Mouse (Mus musculus): ENCODE data around the gene Cnot3. TPM values are rescaled to one million over a fixed set of nuclear protein-coding genes. Genes with fewer than 3 reads are reported as not detected.

Cnot3 gene
- polyA plus RNA-seq, 1 experiment from 2014 or later, result 79.6 TPM

DNA sequence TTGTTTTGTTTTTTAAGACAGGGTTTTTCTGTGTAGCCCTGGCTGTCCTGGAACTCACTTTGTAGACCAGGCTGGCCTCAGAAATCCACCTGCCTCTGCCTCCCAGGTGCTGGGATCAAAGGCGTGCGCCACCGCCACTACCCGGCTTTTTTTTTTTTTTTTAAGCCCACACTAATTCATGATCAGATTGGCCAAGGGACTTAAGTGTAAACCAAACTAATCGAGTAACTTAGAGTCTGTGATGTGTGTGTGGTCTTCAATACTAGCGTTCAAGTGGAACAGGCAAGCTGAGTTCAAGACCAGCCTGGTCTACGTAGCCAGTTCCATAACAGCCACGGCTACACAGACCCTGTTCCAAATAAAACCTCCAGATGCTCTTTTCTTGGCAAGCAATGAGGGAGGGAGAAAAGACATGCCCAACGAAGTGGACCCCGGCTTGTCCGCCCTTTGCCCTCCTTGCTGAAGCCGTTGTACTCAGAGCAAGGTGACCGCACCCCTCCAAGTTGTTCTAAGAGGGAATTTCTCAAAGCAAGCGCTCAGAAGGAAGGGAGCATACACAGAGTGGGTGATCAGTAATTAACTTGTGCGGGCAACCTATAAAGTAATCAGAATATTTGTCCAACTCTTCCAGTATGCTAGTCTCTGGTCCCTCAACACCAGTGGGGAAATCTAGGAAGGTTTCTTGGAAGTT is 19.6 kb downstream of the Cnot3 start:
- peak overlapping the region; percentile 79 for H3K4me3 ChIP-seq
- H3K27me3 ChIP-seq (ENCODE audit: insufficient read depth, poor library complexity, severe bottlenecking), result no peaks in the 10 kb centered on the region
- H3K9me3 ChIP-seq, result no peaks in the 10 kb centered on the region
- H3K27ac ChIP-seq, result peak overlapping the region; percentile 91
- peaks cover 30% of the 10 kb centered on the region for H3K4me1 ChIP-seq (replicated peaks)
- WGBS, result 38% methylated on average over 15 of the region's 15 CpGs
- DNase-seq (ENCODE audit: low spot score), result no peak
- H3K36me3 ChIP-seq, result peaks cover 41% of the 10 kb centered on the region

DNA sequence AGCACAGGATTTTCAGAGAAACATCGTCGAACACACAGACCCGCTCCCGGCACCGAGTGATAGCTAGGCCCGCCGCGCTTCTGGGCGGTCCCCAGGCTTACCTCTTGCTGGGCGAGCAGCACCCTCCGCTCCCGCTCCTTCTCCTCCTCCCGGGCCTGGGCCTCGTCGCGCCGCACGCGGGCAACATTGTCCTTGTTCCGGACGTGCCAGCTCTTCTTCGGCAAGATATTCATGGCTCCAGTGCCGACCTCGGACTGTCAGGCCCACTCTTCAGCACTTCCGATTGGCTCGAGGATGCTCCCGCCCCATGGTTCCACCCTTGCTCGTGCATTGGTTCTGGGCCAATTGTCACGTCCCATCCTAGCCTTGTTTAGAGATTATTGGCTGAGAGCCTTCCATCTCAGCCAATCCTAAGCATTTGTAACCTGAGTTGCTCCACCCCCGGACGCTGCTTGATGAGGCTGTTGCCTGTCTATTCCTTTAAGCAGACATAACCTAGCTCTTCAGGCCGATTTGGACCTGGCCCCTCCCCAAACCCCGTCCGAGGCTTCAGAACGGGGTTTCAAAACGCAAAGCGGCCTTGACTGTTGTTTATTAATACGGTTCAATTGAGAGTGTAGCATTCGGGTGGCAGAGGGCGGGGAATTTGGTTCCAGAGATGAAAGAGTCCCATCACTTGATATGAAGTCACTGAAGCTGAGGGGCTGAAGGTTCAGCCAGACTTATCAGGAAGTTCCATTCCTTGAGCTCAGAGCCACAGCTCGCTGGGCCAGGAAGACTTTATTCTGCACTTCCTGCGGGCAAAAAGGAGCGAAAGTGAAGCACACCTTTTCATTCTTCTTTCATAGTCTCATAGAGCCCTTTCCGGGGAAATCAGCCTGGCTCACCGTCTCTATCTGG is 20.4 kb downstream of the Cnot3 start, which contains the start of gene Leng1:
Gene Leng1, minus strand, starts transcription at position 626 of the 900 bp plus-strand sequence.
- Histone ChIP-seq H3K9me3 (no peaks in the 10 kb centered on the region), H3K27ac (peak within 1 kb of the TSS; percentile 91), H3K4me1 (replicated peaks) (peaks cover 30% of the 10 kb centered on the region), H3K27me3 (ENCODE audit: insufficient read depth, poor library complexity, severe bottlenecking) (no peaks in the 10 kb centered on the region), H3K4me3 (peak within 1 kb of the TSS; percentile 79), H3K36me3 (peaks cover 33% of the 10 kb centered on the region)
- WGBS, result 5% methylated on average over 45 of the region's 45 CpGs
- DNase-seq (ENCODE audit: low spot score), result peak; percentile 93

DNA sequence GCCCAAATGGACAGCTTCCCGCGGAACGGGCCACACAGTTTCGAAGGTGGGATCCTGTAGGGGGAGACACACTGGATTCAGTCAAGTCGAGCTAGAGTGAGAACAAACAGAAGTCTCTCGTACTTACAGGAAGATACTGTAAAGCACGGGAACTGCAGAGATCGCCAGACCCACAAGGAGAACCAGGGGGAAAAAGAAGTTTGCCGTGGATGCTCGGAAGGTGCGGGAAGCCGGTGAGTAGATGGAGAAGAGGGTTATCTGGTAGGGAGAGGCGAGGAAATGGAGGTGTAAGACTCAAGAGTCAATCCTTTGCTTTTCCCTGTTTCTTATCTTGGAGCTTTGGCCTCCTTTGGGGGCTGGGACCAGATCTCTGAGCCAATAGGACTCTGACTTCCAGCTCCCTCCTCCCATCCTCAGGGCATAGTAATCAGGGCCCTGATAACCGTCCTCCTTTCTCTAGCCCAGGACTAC is 21.9 kb downstream of the Cnot3 start:
- Histone ChIP-seq H3K9me3 (no peaks in the 10 kb centered on the region), H3K27me3 (ENCODE audit: insufficient read depth, poor library complexity, severe bottlenecking) (no peaks in the 10 kb centered on the region), H3K4me3 (peak overlapping the region; percentile 21), H3K27ac (no peak overlapping the region), H3K36me3 (peaks cover 18% of the 10 kb centered on the region), H3K4me1 (replicated peaks) (peaks cover 30% of the 10 kb centered on the region)
- 18% methylated on average over 14 of the region's 14 CpGs for WGBS
- DNase-seq (ENCODE audit: low spot score), result no peak

DNA sequence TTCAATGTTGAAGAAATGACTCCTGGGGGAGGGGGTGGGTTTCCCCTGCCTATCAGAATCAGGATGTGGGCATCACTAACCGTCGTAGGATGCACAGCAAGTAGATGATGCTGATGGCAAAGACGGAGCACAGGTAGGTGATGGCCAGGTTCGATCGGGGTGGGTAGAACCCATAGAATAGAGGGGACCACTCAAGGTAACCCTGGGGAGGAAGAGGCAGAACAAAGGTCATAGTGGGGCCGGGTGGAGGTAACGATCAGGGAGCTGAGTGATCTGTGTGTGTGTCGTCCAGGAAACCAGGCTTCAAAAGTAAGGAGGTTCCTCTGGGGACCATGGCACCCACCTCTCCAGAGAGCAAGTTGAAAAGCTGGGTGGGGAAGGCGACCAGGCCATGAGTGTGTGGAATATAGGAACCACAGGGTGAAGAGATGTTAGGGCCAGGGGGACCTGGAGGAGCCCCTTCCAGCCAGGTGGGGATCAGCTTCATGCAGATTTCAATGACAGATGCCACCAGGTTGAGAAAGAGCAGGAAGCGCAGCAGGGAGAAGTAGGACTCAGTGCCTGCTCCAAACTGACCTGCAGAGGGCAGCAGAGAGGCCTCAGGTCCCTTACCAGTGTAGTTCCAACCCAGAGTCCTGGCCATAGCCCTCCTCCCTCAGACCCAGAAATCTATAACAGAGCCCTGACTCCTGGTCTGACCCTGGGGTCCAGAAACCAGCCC is 29.6 kb downstream of the Cnot3 start:
- 70% methylated on average over 10 of the region's 10 CpGs for WGBS
- peak; percentile 78 for DNase-seq (ENCODE audit: low spot score)
- Histone ChIP-seq H3K9me3 (no peaks in the 10 kb centered on the region), H3K36me3 (peaks cover 12% of the 10 kb centered on the region; the same call in 1 of the 2 replicates), H3K27ac (no peak overlapping the region), H3K4me1 (replicated peaks) (no peaks in the 10 kb centered on the region), H3K27me3 (ENCODE audit: insufficient read depth, poor library complexity, severe bottlenecking) (no peaks in the 10 kb centered on the region), H3K4me3 (no peak overlapping the region)

DNA sequence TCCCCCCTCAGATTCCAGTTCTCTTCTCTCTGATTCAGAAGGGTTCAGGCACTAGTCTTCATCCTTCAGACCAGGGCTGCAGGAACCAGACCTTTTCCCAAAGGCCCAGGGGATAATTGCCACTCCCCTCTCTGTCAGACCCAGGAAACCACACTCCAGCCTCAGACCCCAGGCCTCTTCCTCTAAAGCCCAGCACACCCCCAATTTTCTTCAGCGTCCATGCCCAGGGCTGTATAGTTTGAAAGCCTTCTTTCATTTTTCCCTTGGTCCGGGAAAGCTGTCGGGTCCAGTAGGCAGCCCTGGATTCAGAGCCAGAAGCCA is 30.1 kb downstream of the Cnot3 start:
- Histone ChIP-seq H3K4me1 (replicated peaks) (no peaks in the 10 kb centered on the region), H3K27me3 (ENCODE audit: insufficient read depth, poor library complexity, severe bottlenecking) (no peaks in the 10 kb centered on the region), H3K9me3 (no peaks in the 10 kb centered on the region), H3K4me3 (no peak overlapping the region), H3K27ac (no peak overlapping the region), H3K36me3 (peaks cover 13% of the 10 kb centered on the region; the same call in 1 of the 2 replicates)
- DNase-seq (ENCODE audit: low spot score), result no peak
- WGBS, result 76% methylated on average over 3 of the region's 3 CpGs

DNA sequence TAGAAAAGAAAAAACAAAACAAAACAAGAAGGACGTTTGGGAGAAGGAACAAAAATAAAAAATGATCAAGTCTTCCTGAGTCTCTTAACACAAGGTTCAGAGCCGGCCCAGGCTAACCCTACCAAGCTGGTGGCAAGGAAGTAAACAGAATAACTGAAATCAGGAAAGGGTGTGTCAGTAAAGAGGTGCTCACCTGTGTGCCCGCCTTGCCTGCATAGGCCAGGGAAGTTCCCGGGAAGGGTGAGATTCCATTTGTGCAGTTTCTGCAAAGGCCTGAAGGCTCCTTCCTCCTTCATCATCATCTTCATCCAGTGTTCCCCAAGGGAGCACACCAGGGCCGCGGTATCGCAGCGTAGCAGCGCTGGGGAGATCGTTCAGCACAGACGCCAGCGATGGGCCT is 31.3 kb downstream of the Cnot3 start:
- Histone ChIP-seq H3K27ac (no peak overlapping the region), H3K9me3 (no peaks in the 10 kb centered on the region), H3K4me3 (no peak overlapping the region), H3K36me3 (peaks cover 16% of the 10 kb centered on the region; the same call in 1 of the 2 replicates), H3K27me3 (ENCODE audit: insufficient read depth, poor library complexity, severe bottlenecking) (no peaks in the 10 kb centered on the region), H3K4me1 (replicated peaks) (no peaks in the 10 kb centered on the region)
- DNase-seq (ENCODE audit: low spot score), result no peak
- 91% methylated on average over 12 of the region's 12 CpGs for WGBS

DNA sequence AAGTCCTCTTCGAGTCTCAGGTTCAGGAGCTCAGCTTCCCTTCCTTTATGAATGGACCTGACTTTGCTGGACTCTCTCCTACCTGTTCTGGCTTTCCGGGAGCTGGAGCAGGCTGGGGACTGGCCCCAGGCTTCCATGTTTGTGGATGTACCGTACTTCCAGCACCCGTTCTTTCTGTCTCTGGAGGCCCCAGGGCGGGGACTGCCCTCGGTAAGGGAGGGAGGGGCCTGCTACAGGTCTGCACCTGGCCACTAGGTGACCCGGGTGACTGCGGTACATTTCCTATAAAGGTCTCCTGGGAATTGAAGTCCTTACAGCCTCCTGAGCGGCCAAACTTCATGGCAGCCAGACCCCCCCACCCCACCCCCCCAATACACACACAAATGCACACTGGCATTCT is 32.3 kb downstream of the Cnot3 start, which contains the start of gene Tmc4:
Gene Tmc4, minus strand, starts transcription at position 212 of the 400 bp plus-strand sequence.
- DNase-seq (ENCODE audit: low spot score), result no peak
- WGBS, result 57% methylated on average over 9 of the region's 9 CpGs
- H3K4me1 ChIP-seq (replicated peaks), result no peaks in the 10 kb centered on the region
- no peak within 1 kb of the TSS for H3K27ac ChIP-seq
- peaks cover 16% of the 10 kb centered on the region; the same call in 1 of the 2 replicates for H3K36me3 ChIP-seq
- no peaks in the 10 kb centered on the region for H3K9me3 ChIP-seq
- H3K4me3 ChIP-seq, result no peak within 1 kb of the TSS
- no peaks in the 10 kb centered on the region for H3K27me3 ChIP-seq (ENCODE audit: insufficient read depth, poor library complexity, severe bottlenecking)

DNA sequence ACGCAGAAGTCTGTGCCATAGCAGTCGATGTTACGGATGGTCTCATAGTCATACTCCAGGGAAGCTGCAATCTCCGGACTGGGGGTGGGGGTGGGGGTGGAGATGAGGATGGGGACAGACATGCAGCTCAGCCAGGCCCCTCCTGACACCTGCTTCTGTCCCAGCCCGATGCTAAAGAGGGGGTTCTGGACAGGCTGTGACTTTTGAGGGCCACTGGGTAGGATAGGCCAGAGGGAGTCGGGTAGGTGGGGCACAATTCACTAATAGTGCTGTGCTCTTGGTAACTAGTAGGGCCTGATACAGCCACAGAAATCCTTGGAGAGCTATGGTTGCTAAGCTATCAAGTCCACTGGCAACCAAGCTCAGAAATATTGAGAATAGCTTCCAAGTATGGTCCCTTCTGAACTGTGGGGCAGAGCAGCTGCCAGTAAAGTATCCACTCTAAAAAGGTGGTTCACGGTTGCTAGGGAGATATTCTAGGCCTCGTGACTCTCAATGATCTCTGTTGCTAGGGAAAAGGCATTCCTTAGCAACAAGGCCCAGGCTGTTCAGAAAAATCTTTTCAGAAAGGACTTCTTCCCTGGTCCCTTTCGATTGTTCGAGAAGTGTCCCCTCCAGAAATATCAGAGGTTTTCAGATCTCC is 39.0 kb downstream of the Cnot3 start:
- H3K27me3 ChIP-seq (ENCODE audit: insufficient read depth, poor library complexity, severe bottlenecking), result no peaks in the 10 kb centered on the region
- H3K4me1 ChIP-seq (replicated peaks), result peaks cover 24% of the 10 kb centered on the region
- WGBS, result 68% methylated on average over 10 of the region's 10 CpGs
- H3K4me3 ChIP-seq, result no peak overlapping the region
- H3K9me3 ChIP-seq, result no peaks in the 10 kb centered on the region
- peaks cover 57% of the 10 kb centered on the region for H3K36me3 ChIP-seq
- peak overlapping the region; percentile 74 for H3K27ac ChIP-seq
- no peak for DNase-seq (ENCODE audit: low spot score)

DNA sequence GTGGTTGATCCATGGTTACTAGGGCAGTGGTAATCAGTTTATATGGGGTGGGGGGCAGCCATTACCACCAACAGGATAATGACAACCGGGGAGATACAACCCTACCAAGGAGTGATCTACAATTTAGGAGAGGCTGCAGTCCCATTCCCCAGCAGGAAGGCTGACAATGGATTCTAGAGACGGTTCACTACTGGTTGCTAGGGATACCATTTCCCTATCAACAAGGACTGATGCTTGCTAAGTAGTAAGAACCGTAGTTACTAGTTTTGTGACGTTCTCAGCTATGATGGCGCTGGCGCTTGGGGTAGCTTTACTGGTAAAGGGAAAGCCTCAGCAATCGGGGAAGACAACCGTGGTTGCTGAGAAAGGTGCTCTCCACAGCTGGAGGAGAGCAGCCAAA is 39.6 kb downstream of the Cnot3 start:
- Histone ChIP-seq H3K9me3 (no peaks in the 10 kb centered on the region), H3K27me3 (ENCODE audit: insufficient read depth, poor library complexity, severe bottlenecking) (no peaks in the 10 kb centered on the region), H3K27ac (peak overlapping the region; percentile 37; the same call in 1 of the 2 replicates), H3K4me1 (replicated peaks) (peaks cover 24% of the 10 kb centered on the region), H3K36me3 (peaks cover 53% of the 10 kb centered on the region), H3K4me3 (no peak overlapping the region)
- 79% methylated on average over 8 of the region's 8 CpGs for WGBS
- no peak for DNase-seq (ENCODE audit: low spot score)

DNA sequence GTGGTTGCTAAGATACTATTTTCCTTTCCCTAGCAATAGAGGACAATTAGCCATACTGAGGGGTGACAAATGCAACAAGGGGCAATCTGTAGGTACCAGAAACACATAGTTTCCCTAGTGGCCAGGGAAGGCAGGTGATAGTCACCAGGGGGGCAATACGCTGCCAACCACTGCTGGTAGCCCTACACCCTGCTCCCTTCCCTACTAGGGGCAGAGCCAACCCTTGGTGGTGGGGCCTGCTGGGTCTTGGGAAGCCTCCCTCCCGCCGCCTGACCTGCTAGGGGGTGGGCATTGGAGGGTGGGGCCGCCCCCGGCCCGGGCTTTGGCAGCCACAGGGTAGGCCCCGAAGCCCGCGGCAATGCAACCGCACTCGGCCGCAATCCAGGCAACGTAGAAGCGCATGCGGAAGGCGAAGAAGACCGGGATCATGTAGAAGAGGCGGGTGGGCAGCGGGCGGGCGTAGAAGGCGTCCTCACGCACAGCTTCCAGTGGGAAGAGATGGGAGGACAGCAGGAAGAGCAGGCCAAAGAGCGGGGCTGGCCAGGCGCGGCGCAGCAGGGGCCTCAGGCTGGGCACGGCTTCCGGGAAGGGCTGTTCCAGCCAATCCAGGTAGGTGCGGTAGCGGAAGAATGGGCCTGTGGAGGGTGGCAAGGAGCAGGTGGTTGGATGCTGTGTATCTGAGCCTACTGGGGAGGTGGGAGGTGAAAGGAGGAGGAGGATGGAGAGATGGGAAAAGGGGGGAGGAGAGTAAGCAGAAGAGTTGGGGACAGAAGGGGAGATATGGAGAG is 40.5 kb downstream of the Cnot3 start:
- WGBS, result 80% methylated on average over 31 of the region's 31 CpGs
- H3K27me3 ChIP-seq (ENCODE audit: insufficient read depth, poor library complexity, severe bottlenecking), result no peaks in the 10 kb centered on the region

DNA sequence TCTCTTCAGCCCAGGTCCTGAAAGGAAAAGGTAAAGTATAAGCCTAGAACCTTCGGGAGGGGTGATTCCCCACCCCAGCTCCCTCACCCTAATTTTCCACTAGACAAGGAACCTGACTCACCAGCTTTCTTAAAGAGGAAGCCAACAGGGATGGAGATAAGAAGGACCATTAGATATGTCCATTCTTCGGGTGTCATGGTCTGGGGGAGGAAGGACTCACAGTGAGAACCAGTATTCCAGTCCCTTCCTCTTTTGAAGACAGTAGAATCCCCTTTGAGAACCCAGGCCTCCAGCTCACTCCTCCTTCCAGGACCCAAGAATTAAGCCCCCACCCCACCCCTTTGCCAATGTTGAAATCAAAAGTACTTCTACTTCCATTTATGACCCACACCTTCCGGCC is 46.9 kb downstream of the Cnot3 start:
- Histone ChIP-seq H3K27me3 (ENCODE audit: insufficient read depth, poor library complexity, severe bottlenecking) (no peaks in the 10 kb centered on the region), H3K36me3 (peaks cover 31% of the 10 kb centered on the region), H3K9me3 (no peaks in the 10 kb centered on the region), H3K4me1 (replicated peaks) (peaks cover 28% of the 10 kb centered on the region), H3K4me3 (peak overlapping the region; percentile 72), H3K27ac (peak overlapping the region; percentile 92)
- WGBS, result 50% methylated on average over 3 of the region's 3 CpGs
- no peak for DNase-seq (ENCODE audit: low spot score)

More for the DNA sequence above, 40.5 kb downstream of the Cnot3 start:
- no peak overlapping the region for H3K4me3 ChIP-seq
- peak overlapping the region; percentile 40; the same call in 1 of the 2 replicates for H3K27ac ChIP-seq
- peaks cover 50% of the 10 kb centered on the region for H3K36me3 ChIP-seq
- peaks cover 24% of the 10 kb centered on the region for H3K4me1 ChIP-seq (replicated peaks)
- DNase-seq (ENCODE audit: low spot score), result no peak
- no peaks in the 10 kb centered on the region for H3K9me3 ChIP-seq

Measured in hindbrain, embryonic 10.5 days (tissue).